Mouse (Mus musculus): ENCODE measurements at regions not wholly inside any gene's neighbourhood (a gene's known extent, or its start where the extent isn't known, plus 50 kb on each side); places are given as distances from the start of the nearest gene placed in this dataset.

GRCm38 (mm10) chr6:51205411-51205810 is 227.1 kb upstream of the Nfe2l3 start:
- no peak for TF ChIP-seq CTCF (IDR thresholded peaks at IDR 0.05)
- TF ChIP-seq EP300 (IDR thresholded peaks at IDR 0.05), result no peak

Data from lung, postnatal 0 days (tissue).